26 mouse cellular contexts compared by ENCODE assay signal in genomic region chr13:91794926-91795436, GRCm38 (mm10). TPM values are rescaled to one million over a fixed set of nuclear protein-coding genes. Genes with fewer than 3 reads are reported as not detected.
"Had no signal": no experiment of that assay in that cellular context is flagged by ENCODE, and none has a peak within 500 bp of the region (broad histone marks: within the 10 kb centered on the region; RNA-seq: fewer than 3 reads in every experiment).

No protein-coding gene starts in this region.

- H3K9ac ChIP-seq: heart, embryonic 12.5 days; hindbrain, embryonic 12.5 days; hindbrain, embryonic 14.5 days; limb, embryonic 12.5 days; liver, embryonic 13.5 days; liver, embryonic 15.5 days; liver, postnatal 0 days had no signal

- H3K9me3 ChIP-seq: heart, embryonic 10.5 days; hindbrain, embryonic 12.5 days; limb, embryonic 10.5 days; limb, embryonic 12.5 days; liver, embryonic 13.5 days; liver, embryonic 15.5 days had no signal

- H3K4me2 ChIP-seq: heart, embryonic 12.5 days; hindbrain, embryonic 12.5 days; hindbrain, embryonic 14.5 days; limb, embryonic 12.5 days; liver, embryonic 11.5 days; liver, embryonic 13.5 days; liver, embryonic 15.5 days had no signal

- H3K4me3 ChIP-seq: heart, embryonic 10.5 days; heart, embryonic 12.5 days; hindbrain, embryonic 12.5 days; limb, embryonic 10.5 days; limb, embryonic 12.5 days; liver, embryonic 13.5 days; liver, embryonic 15.5 days had no signal

- H3K27ac ChIP-seq: heart, embryonic 10.5 days; hindbrain, embryonic 12.5 days; hindbrain, embryonic 14.5 days; hindbrain, postnatal 0 days; limb, embryonic 10.5 days; limb, embryonic 12.5 days; liver, embryonic 13.5 days; liver, embryonic 15.5 days had no signal

- H3K4me1 ChIP-seq: heart, embryonic 10.5 days; heart, embryonic 12.5 days; hindbrain, embryonic 12.5 days; liver, embryonic 13.5 days; liver, embryonic 15.5 days had no signal

- H3K27me3 ChIP-seq: heart, embryonic 12.5 days; hindbrain, embryonic 12.5 days; liver, embryonic 13.5 days; liver, embryonic 15.5 days had no signal

- ATAC-seq: hindbrain, postnatal 0 days; intestine, embryonic 16.5 days; liver, postnatal 0 days had no signal

- DNase-seq: gastrocnemius, postnatal 14 days; gastrocnemius, postnatal 36 days; heart, adult 18-20 months; heart, postnatal 10 days; heart, postnatal 36 days; kidney, adult 11 months; kidney, postnatal 10 days; layer of hippocampus, adult 9-11 months; layer of hippocampus, postnatal 36 days; liver; liver, embryonic 13.5 days; liver, postnatal 0 days had no signal

RNA-seq across cellular contexts. Expression of gene Acot12, which starts 53.7 kb away (rescaled TPM):
- total RNA-seq: gastrocnemius, adult 18-20 months; gastrocnemius, postnatal 14 days; gastrocnemius, postnatal 36 days; heart, adult 18-20 months; heart, adult 8-10 months; heart, postnatal 36 days; hematopoietic stem cell, adult 5-6 weeks had no signal
- polyA plus RNA-seq: heart, embryonic 10.5 days; heart, embryonic 12.5 days; heart, embryonic 16.5 days; hindbrain, embryonic 12.5 days; limb, embryonic 10.5 days; limb, embryonic 12.5 days had no signal
